Mouse (Mus musculus) neutrophil, adult 59 days (primary cell): ENCODE measurements around the gene Il24. TPM values are rescaled to one million over a fixed set of nuclear protein-coding genes. Genes with fewer than 3 reads are reported as not detected.

Source experiments
- total RNA-seq, 2 experiments: library from RNA; stranded (reverse); gene quantifications; 1 replicate in 1 of 2; 2 replicates in 1 of 2; pipeline ENCODE4 v1.2.4; 2023

The Il24 gene
- not detected for total RNA-seq

GRCm38 (mm10) chr1:130887354-130887753 lies at the start of gene Il24:
Il24 (minus strand) TSS chr1:130887454.

GRCm38 (mm10) chr1:130911401-130912010 lies 24.3 kb upstream of the Il24 start, which contains the start of gene Il20:
Il20 (minus strand) TSS chr1:130911451.

DNA sequence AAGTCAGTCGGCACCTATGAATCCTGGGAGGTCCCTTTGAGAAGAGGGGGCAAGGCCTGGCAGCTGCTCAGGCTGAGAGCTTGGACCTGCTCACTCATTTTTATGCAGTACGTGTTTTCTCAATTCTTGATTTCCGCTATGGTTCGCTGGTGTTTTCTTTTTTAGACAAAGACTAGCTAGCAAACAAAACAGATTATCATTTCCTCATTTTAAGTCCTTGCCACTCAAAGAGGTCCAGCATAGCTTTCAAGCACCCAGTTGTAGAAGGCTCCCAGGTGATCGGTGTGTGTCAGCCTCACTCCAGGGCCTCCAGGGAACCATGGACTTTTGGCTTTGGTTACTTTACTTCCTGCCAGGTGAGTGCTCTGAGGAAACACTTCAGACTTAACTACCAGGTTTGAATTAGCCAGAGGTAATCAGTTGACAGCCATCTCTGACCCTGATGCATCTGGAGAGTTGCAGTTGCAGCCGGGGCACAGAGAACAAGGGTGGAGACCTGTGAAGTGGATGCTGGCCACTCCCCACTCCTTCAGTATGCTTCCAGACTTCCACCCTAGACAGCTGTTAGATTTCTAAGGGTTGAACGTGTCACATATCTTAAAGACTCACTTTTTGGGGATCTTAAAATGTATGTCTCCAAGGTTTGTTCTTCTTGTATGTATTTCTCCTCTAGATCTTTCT lies 21.6 kb downstream of the Il24 start, which contains the start of gene Fcmr:
Gene Fcmr (plus strand): TSS at position 129 of the 681 bp plus-strand sequence.

Other genes with a start within 250 kb of the Il24 start
- gene C4bp, start 225.8 kb downstream of the Il24 start, total RNA-seq: not detected
- gene Gm29427, start 171.7 kb downstream of the Il24 start, total RNA-seq: not detected
- 1 to 10 TPM; 9.0 to 9.2 TPM for gene Yod1, start 170.1 kb downstream of the Il24 start, total RNA-seq
- gene Pfkfb2, start 158.2 kb downstream of the Il24 start, total RNA-seq: 10 to 100 TPM; 19.6 to 20.5 TPM
- under 1 TPM; 0.33 to 0.42 TPM for gene AA986860, start 155.5 kb downstream of the Il24 start, total RNA-seq
- gene Fcamr, start 86.6 kb downstream of the Il24 start, total RNA-seq: not detected
- not detected for gene Pigr, start 60.8 kb downstream of the Il24 start, total RNA-seq
- 1 to 10 TPM; 3.4 to 5.2 TPM for gene Fcmr, start 21.8 kb downstream of the Il24 start, total RNA-seq
- not detected for gene Il20, start 24.0 kb upstream of the Il24 start, total RNA-seq
- not detected for gene Il19, start 52.7 kb upstream of the Il24 start, total RNA-seq
- gene Il10, start 132.4 kb upstream of the Il24 start, total RNA-seq: not detected
- gene Mapkapk2, start 210.4 kb upstream of the Il24 start, total RNA-seq: 100 to 1,000 TPM; 214 to 240 TPM